ENCODE assay signal across 8 mouse cellular contexts in the genomic region with DNA sequence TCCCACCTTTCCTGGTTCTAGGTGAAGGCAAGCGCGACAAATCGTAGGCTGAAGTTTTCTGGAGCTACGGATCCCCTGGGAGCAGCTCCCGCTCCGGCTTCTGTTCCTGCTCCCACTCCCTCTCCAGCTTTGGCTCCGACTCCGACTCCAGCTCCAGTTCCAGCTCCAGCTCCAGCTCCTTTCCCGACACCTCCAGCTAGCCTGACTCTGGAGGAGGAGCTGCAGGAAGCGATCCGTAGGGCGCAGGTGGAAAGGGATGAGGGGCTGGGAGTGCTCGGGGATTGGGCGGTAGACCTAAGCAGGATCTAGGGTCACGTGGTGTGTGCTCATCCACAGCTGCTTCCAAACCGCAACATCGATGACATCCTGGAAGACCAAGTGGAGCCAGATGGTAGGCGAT. TPM values are rescaled to one million over a fixed set of nuclear protein-coding genes. Genes with fewer than 3 reads are reported as not detected.
DNase-seq lines count a peak whose midpoint lies in the region; ATAC-seq and TF ChIP-seq lines count a peak whose summit lies in the region.

No protein-coding gene starts in this region.

- no peak for TF ChIP-seq CTCF in hindbrain, postnatal 0 days (IDR thresholded peaks at IDR 0.05; ENCODE audit: low read depth)

- no peak overlapping the region for H3K27ac ChIP-seq in brown adipose tissue, adult 24 weeks (replicated peaks; ENCODE audit: low read depth, low read length)
- peak overlapping the region; percentile 64 for H3K27ac ChIP-seq in forebrain, embryonic 16.5 days (ENCODE audit: low read length)
- peak overlapping the region; percentile 87 for H3K27ac ChIP-seq in hindbrain, postnatal 0 days
- peak overlapping the region; percentile 86 for H3K27ac ChIP-seq in limb, embryonic 15.5 days

- DNase-seq in adrenal gland, adult (ENCODE audit: inconsistent age in 2 of 2, low spot score in 1 of 2) = peak; percentile 51 to 68
- DNase-seq in adrenal gland, adult 2 months = no peak
- peak; percentile 80 for DNase-seq in hindbrain, postnatal 0 days (ENCODE audit: low spot score)
- peak; percentile 56 for DNase-seq in retina, adult 2 months (ENCODE audit: low read depth, low spot score)
- no peak for DNase-seq in T-cell, adult 2 months (ENCODE audit: low spot score)

- peak overlapping the region; percentile 38 for H3K9ac ChIP-seq in forebrain, embryonic 16.5 days (replicated peaks; ENCODE audit: low read depth, low read length)
- peak overlapping the region; percentile 33; the same call in 1 of the 2 replicates for H3K9ac ChIP-seq in hindbrain, postnatal 0 days (replicated peaks; ENCODE audit: low read length)
- H3K9ac ChIP-seq in limb, embryonic 15.5 days = no peak overlapping the region

- no peaks in the 10 kb centered on the region for H3K9me3 ChIP-seq in forebrain, embryonic 16.5 days (ENCODE audit: control insufficient read depth, low read length)
- no peaks in the 10 kb centered on the region for H3K9me3 ChIP-seq in hindbrain, postnatal 0 days (ENCODE audit: low read length)
- H3K9me3 ChIP-seq in limb, embryonic 15.5 days = no peaks in the 10 kb centered on the region

- H3K36me3 ChIP-seq in forebrain, embryonic 16.5 days (ENCODE audit: control insufficient read depth, insufficient read depth) = no peaks in the 10 kb centered on the region
- no peaks in the 10 kb centered on the region for H3K36me3 ChIP-seq in hindbrain, postnatal 0 days (ENCODE audit: insufficient read depth, low read length)
- H3K36me3 ChIP-seq in limb, embryonic 15.5 days = peaks cover 3% of the 10 kb centered on the region; the same call in 1 of the 2 replicates

- peak overlapping the region; percentile 57 for H3K4me2 ChIP-seq in forebrain, embryonic 16.5 days (ENCODE audit: low read length)
- peak overlapping the region; percentile 78 for H3K4me2 ChIP-seq in hindbrain, postnatal 0 days (ENCODE audit: low read depth, low read length)
- peak overlapping the region; percentile 76 for H3K4me2 ChIP-seq in limb, embryonic 15.5 days

- 0 out of 2 replicates have a peak overlapping the region, but pooled peaks have one; percentile 19 for H3K4me3 ChIP-seq in brown adipose tissue, adult 24 weeks (ENCODE audit: insufficient read depth, low read depth, low read length)
- H3K4me3 ChIP-seq in forebrain, embryonic 16.5 days (replicated peaks; ENCODE audit: low read length) = peak overlapping the region; percentile 34
- H3K4me3 ChIP-seq in hindbrain, postnatal 0 days (ENCODE audit: low read length) = peak overlapping the region; percentile 36
- H3K4me3 ChIP-seq in limb, embryonic 15.5 days = peak overlapping the region; percentile 45

- WGBS in forebrain, embryonic 16.5 days = 3% methylated on average over 18 of the region's 18 CpGs
- WGBS in hindbrain, postnatal 0 days = 4% methylated on average over 18 of the region's 18 CpGs
- whole genome bisulfite sequencing in limb, embryonic 15.5 days = 6% methylated on average over 18 of the region's 18 CpGs

- H3K27me3 ChIP-seq in forebrain, embryonic 16.5 days (replicated peaks; ENCODE audit: control insufficient read depth, insufficient read depth, low read length) = no peaks in the 10 kb centered on the region
- H3K27me3 ChIP-seq in hindbrain, postnatal 0 days (ENCODE audit: insufficient read depth, low read length) = no peaks in the 10 kb centered on the region
- no peaks in the 10 kb centered on the region for H3K27me3 ChIP-seq in limb, embryonic 15.5 days

- ATAC-seq in forebrain, embryonic 16.5 days = peak; percentile 17
- peak; percentile 31 for ATAC-seq in hindbrain, postnatal 0 days
- no peak for ATAC-seq in limb, embryonic 15.5 days (ENCODE audit: insufficient number of reproducible peaks, low FRiP score, low TSS enrichment, low read depth)

- peaks cover 26% of the 10 kb centered on the region for H3K4me1 ChIP-seq in brown adipose tissue, adult 24 weeks (ENCODE audit: control insufficient read depth, insufficient read depth, insufficient read length, low read length)
- H3K4me1 ChIP-seq in forebrain, embryonic 16.5 days (replicated peaks; ENCODE audit: control insufficient read depth, insufficient read depth, low read length) = peaks cover 25% of the 10 kb centered on the region
- H3K4me1 ChIP-seq in hindbrain, postnatal 0 days (ENCODE audit: insufficient read depth, low read length) = peaks cover 17% of the 10 kb centered on the region; the same call in 1 of the 2 replicates
- H3K4me1 ChIP-seq in limb, embryonic 15.5 days = peaks cover 55% of the 10 kb centered on the region

RNA-seq across cellular contexts. Expression of a gene that starts 4.4 kb away (rescaled TPM):
- 1 to 10 TPM; 3.0 to 5.8 TPM for total RNA-seq in adrenal gland, adult 2 months (2021)
- polyA plus RNA-seq in adrenal gland, adult 2 months (2012; rRNA removed) = 5.1 and 5.8 TPM in 2 replicates
- polyA plus RNA-seq in brown adipose tissue, adult 24 weeks (2012; ENCODE audit: insufficient read depth, insufficient read length, missing spikeins) = 1.5 TPM in 1 of 2 replicates, not detected in the other
- 2.8 and 4.2 TPM in 2 replicates for polyA plus RNA-seq in forebrain, embryonic 16.5 days (2015; fragmentation: Nextera tagmentation; extraction: Ambion mirVana)
- 3.3 and 3.6 TPM in 2 replicates for total RNA-seq in hindbrain, postnatal 0 days (2014; rRNA removed)
- 2.9 and 3.9 TPM in 2 replicates for polyA plus RNA-seq in hindbrain, postnatal 0 days (2015; fragmentation: Nextera tagmentation; extraction: Ambion mirVana)
- 21.9 and 36.8 TPM in 2 replicates for polyA plus RNA-seq in limb, embryonic 15.5 days (2015; fragmentation: Nextera tagmentation; extraction: Ambion mirVana)

RNA-seq across cellular contexts. Expression of a gene that starts 16.9 kb away (rescaled TPM):
- total RNA-seq in adrenal gland, adult 2 months (2021) = 10 to 100 TPM; 13.5 to 20.6 TPM
- 42.9 and 56.4 TPM in 2 replicates for polyA plus RNA-seq in adrenal gland, adult 2 months (2012; rRNA removed)
- 4.3 and 9.3 TPM in 2 replicates for polyA plus RNA-seq in brown adipose tissue, adult 24 weeks (2012; ENCODE audit: insufficient read depth, insufficient read length, missing spikeins)
- 13.5 and 15.1 TPM in 2 replicates for polyA plus RNA-seq in forebrain, embryonic 16.5 days (2015; fragmentation: Nextera tagmentation; extraction: Ambion mirVana)
- total RNA-seq in hindbrain, postnatal 0 days (2014; rRNA removed) = 36.4 and 39.8 TPM in 2 replicates
- 18.7 TPM in 2 replicates for polyA plus RNA-seq in hindbrain, postnatal 0 days (2015; fragmentation: Nextera tagmentation; extraction: Ambion mirVana)
- polyA plus RNA-seq in limb, embryonic 15.5 days (2015; fragmentation: Nextera tagmentation; extraction: Ambion mirVana) = 11.4 and 12.0 TPM in 2 replicates

RNA-seq across cellular contexts. Expression of a gene that starts 22.0 kb away (rescaled TPM):
- total RNA-seq in adrenal gland, adult 2 months (2021) = under 1 TPM in 1 of 2 experiments, not detected in 1; 0.09 TPM
- polyA plus RNA-seq in adrenal gland, adult 2 months (2012; rRNA removed) = not detected in 2 replicates
- polyA plus RNA-seq in brown adipose tissue, adult 24 weeks (2012; ENCODE audit: insufficient read depth, insufficient read length, missing spikeins) = not detected in 2 replicates
- polyA plus RNA-seq in forebrain, embryonic 16.5 days (2015; fragmentation: Nextera tagmentation; extraction: Ambion mirVana) = 0.10 and 0.21 TPM in 2 replicates
- 0.32 TPM in 1 of 2 replicates, not detected in the other for total RNA-seq in hindbrain, postnatal 0 days (2014; rRNA removed)
- polyA plus RNA-seq in hindbrain, postnatal 0 days (2015; fragmentation: Nextera tagmentation; extraction: Ambion mirVana) = 0.15 and 0.67 TPM in 2 replicates
- 7.7 and 8.0 TPM in 2 replicates for polyA plus RNA-seq in limb, embryonic 15.5 days (2015; fragmentation: Nextera tagmentation; extraction: Ambion mirVana)

RNA-seq across cellular contexts. Expression of a gene that starts 22.6 kb away (rescaled TPM):
- total RNA-seq in adrenal gland, adult 2 months (2021) = under 1 TPM; 0.28 to 0.29 TPM
- 0.65 and 0.89 TPM in 2 replicates for polyA plus RNA-seq in adrenal gland, adult 2 months (2012; rRNA removed)
- polyA plus RNA-seq in brown adipose tissue, adult 24 weeks (2012; ENCODE audit: insufficient read depth, insufficient read length, missing spikeins) = 0.63 TPM in 1 of 2 replicates, not detected in the other
- polyA plus RNA-seq in forebrain, embryonic 16.5 days (2015; fragmentation: Nextera tagmentation; extraction: Ambion mirVana) = not detected in 2 replicates
- 0.10 and 0.54 TPM in 2 replicates for total RNA-seq in hindbrain, postnatal 0 days (2014; rRNA removed)
- polyA plus RNA-seq in hindbrain, postnatal 0 days (2015; fragmentation: Nextera tagmentation; extraction: Ambion mirVana) = 0.10 TPM in 1 of 2 replicates, not detected in the other
- polyA plus RNA-seq in limb, embryonic 15.5 days (2015; fragmentation: Nextera tagmentation; extraction: Ambion mirVana) = 0.14 and 0.27 TPM in 2 replicates

RNA-seq across cellular contexts. Expression of a gene that starts 27.1 kb away (rescaled TPM):
- not detected for total RNA-seq in adrenal gland, adult 2 months (2021)
- not detected in 2 replicates for polyA plus RNA-seq in adrenal gland, adult 2 months (2012; rRNA removed)
- polyA plus RNA-seq in brown adipose tissue, adult 24 weeks (2012; ENCODE audit: insufficient read depth, insufficient read length, missing spikeins) = not detected in 2 replicates
- not detected in 2 replicates for polyA plus RNA-seq in forebrain, embryonic 16.5 days (2015; fragmentation: Nextera tagmentation; extraction: Ambion mirVana)
- total RNA-seq in hindbrain, postnatal 0 days (2014; rRNA removed) = 0.18 TPM in 1 of 2 replicates, not detected in the other
- polyA plus RNA-seq in hindbrain, postnatal 0 days (2015; fragmentation: Nextera tagmentation; extraction: Ambion mirVana) = not detected in 2 replicates
- 2.9 and 3.3 TPM in 2 replicates for polyA plus RNA-seq in limb, embryonic 15.5 days (2015; fragmentation: Nextera tagmentation; extraction: Ambion mirVana)

Comparison
In these comparisons a context has a peak if more than half of its experiments do, and no peak if none do; other contexts are left out.
1. DNase-seq: peak in adrenal gland, adult (2 of 2), hindbrain, postnatal 0 days (single experiment) and retina, adult 2 months (single experiment); none in adrenal gland, adult 2 months (single experiment) and T-cell, adult 2 months (single experiment).
2. Peak in every context shown above with its lines, with median percentiles within 50 percentile points of each other: H3K4me3 ChIP-seq and H3K4me2 ChIP-seq.